Mouse (Mus musculus) liver, adult 2 months (tissue): ENCODE results near the gene Qars. TPM values are rescaled to one million over a fixed set of nuclear protein-coding genes. Genes with fewer than 3 reads are reported as not detected.

Experiments
- DNase-seq: peaks from one replicate; pipeline ENCODE4 v3.0.0-alpha.2; 2011; ENCODE audit warnings: low read depth, low spot score; ENCODE audit errors: extremely low read depth
- H3K27ac ChIP-seq: fragments of 200-500 bp; replicated peaks from 2 replicates; pipeline ENCODE4 v1.5.1; 2012; ENCODE audit warnings: low read depth, mild to moderate bottlenecking, control low read depth, inconsistent platforms, low read length; ENCODE audit not compliant: insufficient read depth
- H3K27me3 ChIP-seq: fragments of 200-500 bp; 2 replicates; pipeline ENCODE4 v1.6.1; 2012; ENCODE audit warnings: mild to moderate bottlenecking, moderate library complexity, low read length, inconsistent platforms; ENCODE audit not compliant: control insufficient read depth, insufficient read depth
- H3K36me3 ChIP-seq: fragments of 200-500 bp; 2 replicates; pipeline ENCODE4 v1.6.1; 2012; ENCODE audit warnings: low read length, inconsistent platforms; ENCODE audit not compliant: control insufficient read depth, insufficient read depth
- H3K4me1 ChIP-seq: fragments of 200-500 bp; 2 replicates; pipeline ENCODE4 v1.6.1; 2011; ENCODE audit warnings: low read length; ENCODE audit not compliant: control insufficient read depth, insufficient read depth
- H3K4me3 ChIP-seq: fragments of 200-500 bp; 2 replicates; pipeline ENCODE4 v1.5.1; 2011; ENCODE audit warnings: low read depth, mild to moderate bottlenecking, control low read depth, low read length, moderate library complexity; ENCODE audit not compliant: insufficient read depth
- H3K79me2 ChIP-seq: fragments of 200-500 bp; 2 replicates; pipeline ENCODE4 v1.6.1; 2012; ENCODE audit warnings: inconsistent platforms, mild to moderate bottlenecking, low read length, moderate library complexity; ENCODE audit not compliant: control insufficient read depth, insufficient read depth
- H3K9ac ChIP-seq: fragments of 200-500 bp; 2 replicates; pipeline ENCODE4 v1.6.1; 2012; ENCODE audit warnings: low read depth, mild to moderate bottlenecking, control low read depth, inconsistent platforms, low read length
- CTCF ChIP-seq: fragments of 200-500 bp; IDR thresholded peaks from 2 replicates; pipeline ENCODE4 v1.5.1; 2011; ENCODE audit warnings: low read depth, low read length, control low read depth
- POLR2A ChIP-seq: fragments of 200-500 bp; IDR thresholded peaks from 2 replicates; pipeline ENCODE4 v1.6.1; 2011; ENCODE audit warnings: low read length, control low read depth; ENCODE audit not compliant: insufficient read depth; ENCODE audit errors: extremely low read depth
- WGBS: fragments of 180-500 bp; shearing (Covaris S2); methylation state at CpG from one replicate; pipeline ENCODE4 v1.1.7; 2018; 5-methylcytosine and 5-hydroxymethylcytosine counted together
- polyA plus RNA-seq: library from polyadenylated mRNA; depleted of rRNA; stranded (reverse); fragments of >200 nt; gene quantifications from 2 replicates; pipeline ENCODE4 v1.2.3, GENCODE M21; 2012
- total RNA-seq: library from RNA; depleted of rRNA; stranded (reverse); fragments of >200 nt; gene quantifications from 2 replicates; pipeline ENCODE4 v1.2.3, GENCODE M21; 2014

Gene Qars
- total and polyA plus RNA-seq, 2 experiments: 69.6 to 99.4 TPM

GRCm38 (mm10) chr9:108508776-108509175 lies 1.3 kb downstream of the Qars start:
- H3K79me2 ChIP-seq: peaks cover 6% of the 10 kb centered on the region; the same call in 1 of the 2 replicates

GRCm38 (mm10) chr9:108516380-108517251 lies 9.1 kb downstream of the Qars start, which contains the start of gene Qrich1:
TSS of gene Qrich1 (plus strand) at chr9:108516806.
- 2% methylated on average over 55 of the region's 55 CpGs for whole genome bisulfite sequencing
- H3K27ac ChIP-seq: peak within 1 kb of the TSS; percentile 87
- peak within 1 kb of the TSS; percentile 81 for H3K4me3 ChIP-seq
- peaks cover 10% of the 10 kb centered on the region; the same call in 1 of the 2 replicates for H3K79me2 ChIP-seq
- peak; percentile 87 for DNase-seq
- peaks cover 4% of the 10 kb centered on the region; the same call in 1 of the 2 replicates for H3K4me1 ChIP-seq
- peaks cover 22% of the 10 kb centered on the region for H3K36me3 ChIP-seq
- H3K27me3 ChIP-seq: no peaks in the 10 kb centered on the region
- H3K9ac ChIP-seq: peak within 1 kb of the TSS; percentile 94
- no peak for TF ChIP-seq CTCF
- peak; percentile 69; the same call in 1 of the 2 replicates for TF ChIP-seq POLR2A

More at GRCm38 (mm10) chr9:108508776-108509175, 1.3 kb downstream of the Qars start:
- Histone ChIP-seq H3K27me3 (no peaks in the 10 kb centered on the region), H3K27ac (no peak overlapping the region), H3K4me3 (no peak overlapping the region; the same call in 1 of the 2 replicates), H3K36me3 (peaks cover 25% of the 10 kb centered on the region), H3K4me1 (peaks cover 6% of the 10 kb centered on the region), H3K9ac (no peak overlapping the region; the same call in 1 of the 2 replicates)
- 84% methylated on average over 7 of the region's 7 CpGs for WGBS
- DNase-seq: no peak
- TF ChIP-seq POLR2A: no peak
- no peak for TF ChIP-seq CTCF

- H3K4me1 ChIP-seq: peaks cover 4% of the 10 kb centered on the region; the same call in 1 of the 2 replicates
- peak overlapping the region; percentile 87 for H3K27ac ChIP-seq
- peaks cover 15% of the 10 kb centered on the region for H3K36me3 ChIP-seq
- no peaks in the 10 kb centered on the region for H3K27me3 ChIP-seq
- under 1% methylated on average over 77 of the region's 95 CpGs for WGBS
- peak overlapping the region; percentile 81 for H3K4me3 ChIP-seq
- H3K9ac ChIP-seq: peak overlapping the region; percentile 94
- TF ChIP-seq POLR2A (0 out of 2 replicates have a peak, but pooled peaks have one; percentile 8), CTCF (no peak)
- peak; percentile 54 for DNase-seq
- peaks cover 13% of the 10 kb centered on the region; the same call in 1 of the 2 replicates for H3K79me2 ChIP-seq
Observed at GRCm38 (mm10) chr9:108517253-108517930, 9.9 kb downstream of the Qars start.

GRCm38 (mm10) chr9:108517931-108518332 lies 10.4 kb downstream of the Qars start:
- no peak for TF ChIP-seq CTCF
- no peak for TF ChIP-seq POLR2A
- Histone ChIP-seq H3K4me3 (peak overlapping the region; percentile 81), H3K4me1 (peaks cover 4% of the 10 kb centered on the region; the same call in 1 of the 2 replicates), H3K27ac (peak overlapping the region; percentile 80), H3K9ac (peak overlapping the region; percentile 94), H3K27me3 (no peaks in the 10 kb centered on the region), H3K36me3 (peaks cover 15% of the 10 kb centered on the region), H3K79me2 (peaks cover 13% of the 10 kb centered on the region; the same call in 1 of the 2 replicates)
- peak; percentile 57 for DNase-seq
- WGBS: under 1% methylated on average over 13 of the region's 13 CpGs

- DNase-seq: no peak
- Histone ChIP-seq H3K36me3 (peaks cover 7% of the 10 kb centered on the region; the same call in 1 of the 2 replicates), H3K27ac (no peak overlapping the region), H3K4me3 (no peak overlapping the region), H3K9ac (no peak overlapping the region), H3K27me3 (no peaks in the 10 kb centered on the region), H3K79me2 (peaks cover 26% of the 10 kb centered on the region; the same call in 1 of the 2 replicates), H3K4me1 (peaks cover 7% of the 10 kb centered on the region; the same call in 1 of the 2 replicates)
- 59% methylated on average over 2 of the region's 2 CpGs for WGBS
- TF ChIP-seq POLR2A (no peak), CTCF (no peak)
Observed at GRCm38 (mm10) chr9:108521604-108522003, 14.1 kb downstream of the Qars start.
